Mouse (Mus musculus): Measurements from ENCODE around the gene Pabpn1. TPM values are rescaled to one million over a fixed set of nuclear protein-coding genes. Genes with fewer than 3 reads are reported as not detected.

The Pabpn1 gene
- 194 TPM for polyA plus RNA-seq (2021)

- ChIA-PET CTCF (no interaction called here), POLR2A (interaction anchor here (0.7 kb wide), 1 partner anchor 106 kb away, joined by 3 read pairs; no protein-coding TSS in a partner anchor)
- no peaks in the 10 kb centered on the region for H3K27me3 ChIP-seq
- TF ChIP-seq CTCF (IDR thresholded peaks at IDR 0.05) = no peak
- ATAC-seq (no peak), DNase-seq (ENCODE audit: low read depth, low spot score) (no peak)
- in situ Hi-C loops (cut with MboI; ENCODE audit: low pct_unique_long_range_greater_than_20kb) = loop anchor here (25.0 kb wide), 1 partner anchor 695 kb away; the partner anchor contains the start of genes Emc9, Fitm1, Psme1 and Psme2
Observed at GRCm38 (mm10) chr14:54892200-54892599, at the start of gene Pabpn1. Gene Pabpn1 (plus strand): TSS chr14:54892500.

- CTCF ChIA-PET = interaction anchor here (1.1 to 2.3 kb wide), 8 partner anchors 9 to 172 kb away, joined by 3 to 6 read pairs (median 4); partner anchors contain the start of gene Ngdn
- DNase-seq (ENCODE audit: low read depth, low spot score) (no peak), ATAC-seq (no peak)
- POLR2A ChIA-PET = no interaction called here
- peaks cover 20% of the 10 kb centered on the region for H3K27me3 ChIP-seq
- in situ Hi-C loops (cut with MboI; ENCODE audit: low pct_unique_long_range_greater_than_20kb) = loop anchor here (5.0 kb wide), 1 partner anchor 94 kb away; the partner anchor contains the start of gene Cmtm5
- peak; percentile 49 for TF ChIP-seq CTCF (IDR thresholded peaks at IDR 0.05)
Observed at GRCm38 (mm10) chr14:54843461-54843860, 48.8 kb upstream of the Pabpn1 start.

GRCm38 (mm10) chr14:54855726-54856125, 36.6 kb upstream of the Pabpn1 start:
- DNase-seq (ENCODE audit: low read depth, low spot score) (no peak), ATAC-seq (no peak)
- POLR2A ChIA-PET = no interaction called here
- no peaks in the 10 kb centered on the region for H3K27me3 ChIP-seq
- no peak for TF ChIP-seq CTCF (IDR thresholded peaks at IDR 0.05)
- CTCF ChIA-PET = no interaction called here
- in situ Hi-C loops (cut with MboI; ENCODE audit: low pct_unique_long_range_greater_than_20kb) = no loop called here

GRCm38 (mm10) chr14:54856703-54857102, 35.6 kb upstream of the Pabpn1 start:
- ChIA-PET POLR2A (no interaction called here), CTCF (no interaction called here)

GRCm38 (mm10) chr14:54857891-54858290, 34.4 kb upstream of the Pabpn1 start:
- CTCF ChIA-PET = interaction anchor here (1.0 kb wide), 1 partner anchor 143 kb away, joined by 3 read pairs; no protein-coding TSS in a partner anchor
- no peaks in the 10 kb centered on the region for H3K27me3 ChIP-seq
- ATAC-seq (no peak), DNase-seq (ENCODE audit: low read depth, low spot score) (no peak)
- POLR2A ChIA-PET = no interaction called here
- no peak for TF ChIP-seq CTCF (IDR thresholded peaks at IDR 0.05)
- in situ Hi-C loops (cut with MboI; ENCODE audit: low pct_unique_long_range_greater_than_20kb) = no loop called here

More at GRCm38 (mm10) chr14:54856703-54857102, 35.6 kb upstream of the Pabpn1 start:
- ATAC-seq (no peak), DNase-seq (ENCODE audit: low read depth, low spot score) (no peak)
- no peaks in the 10 kb centered on the region for H3K27me3 ChIP-seq
- TF ChIP-seq CTCF (IDR thresholded peaks at IDR 0.05) = no peak
- in situ Hi-C loops (cut with MboI; ENCODE audit: low pct_unique_long_range_greater_than_20kb) = no loop called here

- no peak for DNase-seq (ENCODE audit: low read depth, low spot score)
- H3K27me3 ChIP-seq = no peaks in the 10 kb centered on the region
- ChIA-PET CTCF (interaction anchor here (1.0 to 1.6 kb wide), 6 partner anchors 13 to 160 kb away, joined by 3 to 6 read pairs (median 4); partner anchors contain the start of gene Ngdn), POLR2A (no interaction called here)
- in situ Hi-C loops (cut with MboI; ENCODE audit: low pct_unique_long_range_greater_than_20kb) = no loop called here
- peak; percentile 72 for TF ChIP-seq CTCF (IDR thresholded peaks at IDR 0.05)
- no peak for ATAC-seq
Observed at GRCm38 (mm10) chr14:54860511-54860910, 31.8 kb upstream of the Pabpn1 start.

- no peak for DNase-seq (ENCODE audit: low read depth, low spot score)
- H3K27me3 ChIP-seq = no peaks in the 10 kb centered on the region
- CTCF ChIA-PET = interaction anchor here (1.4 kb wide), 1 partner anchor 16 kb away, joined by 4 read pairs; no protein-coding TSS in a partner anchor
- peak; percentile 99 for ATAC-seq
- POLR2A ChIA-PET = interaction anchor here (0.6 to 1.0 kb wide), 3 partner anchors 13 to 809 kb away, joined by 3 to 4 read pairs (median 3); no protein-coding TSS in a partner anchor
- no peak for TF ChIP-seq CTCF (IDR thresholded peaks at IDR 0.05)
- in situ Hi-C loops (cut with MboI; ENCODE audit: low pct_unique_long_range_greater_than_20kb) = no loop called here
Observed at GRCm38 (mm10) chr14:54863501-54864312, 28.6 kb upstream of the Pabpn1 start.

- in situ Hi-C loops (cut with MboI; ENCODE audit: low pct_unique_long_range_greater_than_20kb) = no loop called here
- DNase-seq (ENCODE audit: low read depth, low spot score) (no peak), ATAC-seq (no peak)
- no peaks in the 10 kb centered on the region for H3K27me3 ChIP-seq
- CTCF ChIA-PET = no interaction called here
- POLR2A ChIA-PET = interaction anchor here (1.2 kb wide), 1 partner anchor 30 kb away, joined by 7 read pairs; no protein-coding TSS in a partner anchor
- TF ChIP-seq CTCF (IDR thresholded peaks at IDR 0.05) = no peak
Observed at GRCm38 (mm10) chr14:54864313-54865036, 27.8 kb upstream of the Pabpn1 start.

- ChIA-PET POLR2A (interaction anchor here (0.6 to 1.2 kb wide), 2 partner anchors 15 to 29 kb away, joined by 3 to 7 read pairs; no protein-coding TSS in a partner anchor), CTCF (interaction anchor here (1.1 to 1.3 kb wide), 2 partner anchors 14 to 150 kb away, joined by 3 read pairs; partner anchors contain the start of gene Ngdn)
- ATAC-seq (no peak), DNase-seq (ENCODE audit: low read depth, low spot score) (no peak)
- in situ Hi-C loops (cut with MboI; ENCODE audit: low pct_unique_long_range_greater_than_20kb) = no loop called here
- H3K27me3 ChIP-seq = no peaks in the 10 kb centered on the region
- TF ChIP-seq CTCF (IDR thresholded peaks at IDR 0.05) = no peak
Observed at GRCm38 (mm10) chr14:54865626-54866025, 26.7 kb upstream of the Pabpn1 start.

- ChIA-PET POLR2A (no interaction called here), CTCF (interaction anchor here (1.1 to 1.3 kb wide), 2 partner anchors 13 to 149 kb away, joined by 3 read pairs; partner anchors contain the start of gene Ngdn)
- no peak for TF ChIP-seq CTCF (IDR thresholded peaks at IDR 0.05)
Observed at GRCm38 (mm10) chr14:54866268-54866667, 26.0 kb upstream of the Pabpn1 start.

More at GRCm38 (mm10) chr14:54866268-54866667, 26.0 kb upstream of the Pabpn1 start:
- no peak for DNase-seq (ENCODE audit: low read depth, low spot score)
- no peaks in the 10 kb centered on the region for H3K27me3 ChIP-seq
- ATAC-seq = no peak
- in situ Hi-C loops (cut with MboI; ENCODE audit: low pct_unique_long_range_greater_than_20kb) = no loop called here
